8 mouse cellular contexts compared by ENCODE assay signal in the genomic region with DNA sequence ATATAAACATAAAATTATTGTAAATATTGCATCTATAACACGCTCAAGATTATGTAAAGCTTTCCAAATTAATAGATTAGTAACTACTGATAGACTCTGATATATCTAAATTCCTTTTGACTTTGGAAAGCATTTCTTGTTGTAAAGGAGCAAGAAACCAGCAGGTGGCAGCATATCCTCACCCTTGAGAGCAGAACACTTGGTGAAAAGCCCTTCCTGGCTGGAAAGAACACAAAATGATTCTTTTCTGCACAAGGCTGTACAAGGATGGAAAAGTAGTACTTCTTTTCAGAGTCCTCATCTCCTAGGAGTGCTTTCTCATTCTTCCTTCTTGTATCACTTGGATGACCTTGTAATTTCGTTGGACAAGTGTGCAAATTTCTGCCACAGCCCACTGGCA.
A peak's percentile ranks its signal among the peaks of the same experiment; 100 is the strongest.
DNase-seq lines count a peak whose midpoint lies in the region; ATAC-seq and TF ChIP-seq lines count a peak whose summit lies in the region.

No protein-coding gene starts in this region.

- no peak for TF ChIP-seq POLR2A in kidney, adult 2 months (IDR thresholded peaks at IDR 0.05; ENCODE audit: low read depth, low read length)

- 15% methylated on average over 2 of the region's 2 CpGs for WGBS in kidney, adult 2 months

- DNase-seq in kidney, adult 2 months, result peak; percentile 51
- no peak for DNase-seq in kidney, adult 11 months
- DNase-seq in ZHBTc4 (ENCODE audit: low read depth, low spot score), result peak; percentile 59
- DNase-seq in left cerebral cortex, postnatal 14 days (ENCODE audit: low spot score in 2 of 2), result peak; percentile 75 to 90
- DNase-seq in ovary, postnatal 14 days (ENCODE audit: low spot score), result peak; percentile 69
- DNase-seq in spleen, postnatal 14 days (ENCODE audit: low spot score in 2 of 2), result no peak

- H3K4me3 ChIP-seq in kidney, adult 2 months (ENCODE audit: insufficient read depth, low read depth, low read length), result no peak overlapping the region

- no peaks in the 10 kb centered on the region for H3K27me3 ChIP-seq in kidney, adult 2 months (replicated peaks; ENCODE audit: control insufficient read depth, insufficient read depth, low read length)

- intact Hi-C loops in left cerebral cortex, postnatal 14 days (cut with DNase I), result no loop called here

- no peaks in the 10 kb centered on the region for H3K36me3 ChIP-seq in kidney, adult 2 months (ENCODE audit: control insufficient read depth, insufficient read depth, low read length)

- TF ChIP-seq CTCF in kidney, adult 2 months (conservative IDR thresholded peaks at IDR 0.05; ENCODE audit: insufficient read depth, insufficient read length, low read depth, low read length), result peak; percentile 50

- H3K4me1 ChIP-seq in kidney, adult 2 months (ENCODE audit: control insufficient read depth, insufficient read depth, low read length), result no peaks in the 10 kb centered on the region

- no peak overlapping the region for H3K27ac ChIP-seq in kidney, adult 2 months (ENCODE audit: insufficient read depth, low read depth, low read length)

- ATAC-seq in common myeloid progenitor, adult 5-6 weeks (replicated peaks; ENCODE audit: low read depth, poor library complexity, severe bottlenecking), result peak; percentile 66
- ATAC-seq in hematopoietic stem cell, adult 5-6 weeks (replicated peaks in 1 of 2; ENCODE audit: insufficient read depth in 1 of 2, low FRiP score in 2 of 2, low TSS enrichment in 1 of 2, low read depth in 1 of 2, poor library complexity in 2 of 2, severe bottlenecking in 2 of 2), result peak; percentile 32 to 42; a peak in 1 of 4 replicates

Comparison
In these comparisons a context has a peak if more than half of its experiments do, and no peak if none do; other contexts are left out.
1. DNase-seq: peak in kidney, adult 2 months (single experiment), ZHBTc4 (single experiment), left cerebral cortex, postnatal 14 days (2 of 2) and ovary, postnatal 14 days (single experiment); none in kidney, adult 11 months (single experiment) and spleen, postnatal 14 days (0 of 2).